Mouse (Mus musculus) stomach, postnatal 0 days (tissue): Measurements from ENCODE around the gene Cenpe.

ENCODE experiments used
- CTCF ChIP-seq: IDR thresholded peaks from 2 replicates; pipeline ENCODE4 v1.5.1; 2016; ENCODE audit warnings: antibody characterized with exemption, low read depth, mild to moderate bottlenecking, moderate library complexity
- EP300 ChIP-seq: optimal IDR thresholded peaks from 2 replicates; pipeline ENCODE3; 2016; ENCODE audit warnings: antibody characterized with exemption

GRCm38 (mm10) chr3:135191861-135192260 is 20.5 kb upstream of the Cenpe start:
- TF ChIP-seq CTCF, result no peak
- TF ChIP-seq EP300, result no peak
